ENCODE assay signal across 8 mouse cellular contexts in genomic region chr11:101466552-101466950, GRCm38 (mm10). TPM values are rescaled to one million over a fixed set of nuclear protein-coding genes. Genes with fewer than 3 reads are reported as not detected.
DNase-seq lines count a peak whose midpoint lies in the region; ATAC-seq and TF ChIP-seq lines count a peak whose summit lies in the region.
"Not testable (repeated sequence)": the region's sequence is repeated elsewhere in the genome, so short reads cannot be mapped to it uniquely, and the experiment has no call there.

No protein-coding gene starts in this region.

- H3K9ac ChIP-seq in MEL (ENCODE audit: control insufficient read depth, low read depth, low read length, poor library complexity, severe bottlenecking): peak overlapping the region; percentile 78
- H3K9ac ChIP-seq in heart, adult 2 months (ENCODE audit: low read depth, low read length); kidney, postnatal 0 days (ENCODE audit: low read depth, low read length); stomach, embryonic 15.5 days: not testable (repeated sequence)
- peak overlapping the region; percentile 98; the same call in 1 of the 2 replicates for H3K9ac ChIP-seq in hindbrain, embryonic 13.5 days
- peak overlapping the region; percentile 62; the same call in 1 of the 2 replicates for H3K9ac ChIP-seq in liver, embryonic 15.5 days
- H3K9ac ChIP-seq in midbrain, embryonic 13.5 days (replicated peaks): peak overlapping the region; percentile 95; the same call in 1 of the 2 replicates

- ATAC-seq in hindbrain, embryonic 13.5 days (ENCODE audit: low FRiP score); kidney, postnatal 0 days (replicated peaks; ENCODE audit: low FRiP score, low read depth); liver, embryonic 15.5 days (ENCODE audit: insufficient read depth); midbrain, embryonic 13.5 days; stomach, embryonic 15.5 days (ENCODE audit: insufficient read depth, low FRiP score, low read depth): not testable (repeated sequence)

- peaks cover 12 to 33% of the 10 kb centered on the region in 2 experiments for H3K4me1 ChIP-seq in MEL (ENCODE audit: control insufficient read depth in 1 of 2, insufficient read depth in 2 of 2, low read length in 2 of 2)
- not testable (repeated sequence) for H3K4me1 ChIP-seq in embryonic fibroblast, embryonic 13.5 days (ENCODE audit: control insufficient read depth, insufficient read depth, low read length); heart, adult 2 months (ENCODE audit: control insufficient read depth, insufficient read depth, low read length)
- peaks cover 71% of the 10 kb centered on the region for H3K4me1 ChIP-seq in hindbrain, embryonic 13.5 days (replicated peaks)
- H3K4me1 ChIP-seq in kidney, postnatal 0 days (replicated peaks; ENCODE audit: insufficient read depth, low read length): peaks cover 24% of the 10 kb centered on the region
- peaks cover 69% of the 10 kb centered on the region for H3K4me1 ChIP-seq in liver, embryonic 15.5 days (replicated peaks)
- peaks cover 78% of the 10 kb centered on the region for H3K4me1 ChIP-seq in midbrain, embryonic 13.5 days (replicated peaks)
- H3K4me1 ChIP-seq in stomach, embryonic 15.5 days: peaks cover 38% of the 10 kb centered on the region

- not testable (repeated sequence) for TF ChIP-seq EP300 in MEL (IDR thresholded peaks at IDR 0.05; ENCODE audit: low read depth in 1 of 2, low read length in 2 of 2); heart, adult 2 months (IDR thresholded peaks at IDR 0.05; ENCODE audit: insufficient read depth, low read depth, low read length)

- peak overlapping the region; percentile 70 to 82 for H3K4me3 ChIP-seq in MEL (ENCODE audit: control insufficient read depth in 1 of 2, insufficient read depth in 1 of 2, low read depth in 2 of 2, low read length in 2 of 2)
- H3K4me3 ChIP-seq in embryonic fibroblast, embryonic 13.5 days (ENCODE audit: insufficient read depth, low read length): peak overlapping the region; percentile 57
- peak overlapping the region; percentile 82 for H3K4me3 ChIP-seq in heart, adult 2 months
- peak overlapping the region; percentile 94 for H3K4me3 ChIP-seq in hindbrain, embryonic 13.5 days
- H3K4me3 ChIP-seq in kidney, postnatal 0 days (replicated peaks; ENCODE audit: low read depth, low read length): peak overlapping the region; percentile 83; the same call in 1 of the 2 replicates
- peak overlapping the region; percentile 67 for H3K4me3 ChIP-seq in liver, embryonic 15.5 days (replicated peaks)
- H3K4me3 ChIP-seq in midbrain, embryonic 13.5 days (replicated peaks): peak overlapping the region; percentile 95
- peak overlapping the region; percentile 89 for H3K4me3 ChIP-seq in stomach, embryonic 15.5 days (replicated peaks)

- peak; percentile 47 for DNase-seq in MEL (ENCODE audit: low read depth, low spot score)
- DNase-seq in heart, adult 2 months; kidney, postnatal 0 days (ENCODE audit: low spot score): not testable (repeated sequence)

- not testable (repeated sequence) for H3K27me3 ChIP-seq in MEL (ENCODE audit: control insufficient read depth in 1 of 2, insufficient read depth in 2 of 2, low read length in 2 of 2); heart, adult 2 months (ENCODE audit: control insufficient read depth, insufficient read depth, low read length); hindbrain, embryonic 13.5 days; kidney, postnatal 0 days (ENCODE audit: insufficient read depth, low read length); midbrain, embryonic 13.5 days; stomach, embryonic 15.5 days (replicated peaks)
- peaks cover 82% of the 10 kb centered on the region for H3K27me3 ChIP-seq in liver, embryonic 15.5 days

- not testable (repeated sequence) for TF ChIP-seq RAD21 in MEL (IDR thresholded peaks at IDR 0.05; ENCODE audit: low read depth, low read length)

- not testable (repeated sequence) for TF ChIP-seq POLR2A in MEL (IDR thresholded peaks at IDR 0.05; ENCODE audit: control insufficient read depth in 1 of 2, insufficient read depth in 1 of 2, low read depth in 1 of 2, low read length in 2 of 2, poor library complexity in 1 of 2); embryonic fibroblast, embryonic 13.5 days (IDR thresholded peaks at IDR 0.05; ENCODE audit: low read depth, low read length); heart, adult 2 months (IDR thresholded peaks at IDR 0.05; ENCODE audit: insufficient read depth, low read depth, low read length)

- peaks cover 0 to 27% of the 10 kb centered on the region in 2 experiments; a peak in 3 of 4 replicates for H3K36me3 ChIP-seq in MEL (ENCODE audit: control insufficient read depth in 1 of 2, insufficient read depth in 2 of 2, low read length in 2 of 2)
- H3K36me3 ChIP-seq in heart, adult 2 months (ENCODE audit: control insufficient read depth, insufficient read depth, low read length); kidney, postnatal 0 days (ENCODE audit: insufficient read depth, low read length); liver, embryonic 15.5 days (replicated peaks); stomach, embryonic 15.5 days: not testable (repeated sequence)
- peaks cover 21% of the 10 kb centered on the region for H3K36me3 ChIP-seq in hindbrain, embryonic 13.5 days
- H3K36me3 ChIP-seq in midbrain, embryonic 13.5 days: peaks cover 22% of the 10 kb centered on the region

- WGBS in heart, adult 2 months: 48% methylated on average over 5 of the region's 5 CpGs
- WGBS in hindbrain, embryonic 13.5 days: 65% methylated on average over 5 of the region's 5 CpGs
- 57% methylated on average over 5 of the region's 5 CpGs for WGBS in kidney, postnatal 0 days
- WGBS in liver, embryonic 15.5 days (ENCODE audit: insufficient replicate concordance): 48% methylated on average over 5 of the region's 5 CpGs
- 52% methylated on average over 5 of the region's 5 CpGs for WGBS in midbrain, embryonic 13.5 days
- 62% methylated on average over 5 of the region's 5 CpGs for WGBS in stomach, embryonic 15.5 days

- intact Hi-C loops in heart, adult 2 months (cut with DNase I): loop anchor here (5.0 kb wide), 1 partner anchor 86 kb away; the partner anchor contains the start of genes Brca1 and Nbr1

- peak overlapping the region; percentile 92 for H3K4me2 ChIP-seq in hindbrain, embryonic 13.5 days
- H3K4me2 ChIP-seq in kidney, postnatal 0 days (ENCODE audit: low read length): peak overlapping the region; percentile 97
- H3K4me2 ChIP-seq in liver, embryonic 15.5 days: peak overlapping the region; percentile 94
- H3K4me2 ChIP-seq in midbrain, embryonic 13.5 days (replicated peaks): peak overlapping the region; percentile 82
- H3K4me2 ChIP-seq in stomach, embryonic 15.5 days: peak overlapping the region; percentile 95

- TF ChIP-seq CTCF in MEL (IDR thresholded peaks at IDR 0.05 in 2 of 3, conservative IDR thresholded peaks at IDR 0.05 in 1 of 3; ENCODE audit: control insufficient read depth in 1 of 3, insufficient read depth in 1 of 3, low read depth in 2 of 3, low read length in 3 of 3, poor library complexity in 1 of 3, severe bottlenecking in 1 of 3); embryonic fibroblast, embryonic 13.5 days (IDR thresholded peaks at IDR 0.05; ENCODE audit: borderline replicate concordance, insufficient read depth, low read length); heart, adult 2 months (IDR thresholded peaks at IDR 0.05); kidney, postnatal 0 days (IDR thresholded peaks at IDR 0.05; ENCODE audit: low read depth): not testable (repeated sequence)

- not testable (repeated sequence) for H3K79me2 ChIP-seq in MEL (ENCODE audit: control insufficient read depth, insufficient read depth, low read length, poor library complexity); heart, adult 2 months (replicated peaks; ENCODE audit: control insufficient read depth, insufficient read depth, low read length)

- H3K27ac ChIP-seq in MEL (ENCODE audit: control insufficient read depth, low read depth, low read length); embryonic fibroblast, embryonic 13.5 days (ENCODE audit: insufficient read depth, low read length); hindbrain, embryonic 13.5 days; kidney, postnatal 0 days; liver, embryonic 15.5 days (replicated peaks); stomach, embryonic 15.5 days: not testable (repeated sequence)
- peak overlapping the region; percentile 88 for H3K27ac ChIP-seq in heart, adult 2 months
- H3K27ac ChIP-seq in midbrain, embryonic 13.5 days: peak overlapping the region; percentile 94; the same call in 1 of the 2 replicates

- H3K9me3 ChIP-seq in MEL (replicated peaks; ENCODE audit: insufficient read depth, low read length); hindbrain, embryonic 13.5 days; kidney, postnatal 0 days (replicated peaks; ENCODE audit: low read length); liver, embryonic 15.5 days (replicated peaks); midbrain, embryonic 13.5 days; stomach, embryonic 15.5 days: not testable (repeated sequence)

RNA-seq across cellular contexts. Expression of gene Vat1, which starts 0.5 kb away (rescaled TPM):
- 43.9 and 49.5 TPM in 2 replicates for total RNA-seq in MEL (2012; rRNA removed)
- 100 to 1,000 TPM in 1 of 2 experiments, not detected in 1; 125 TPM for polyA plus RNA-seq in MEL (2012; ENCODE audit: insufficient read depth in 1 of 2, insufficient read length in 2 of 2, low read depth in 1 of 2, low replicate concordance in 2 of 2, missing spikeins in 1 of 2)
- 218 and 264 TPM in 2 replicates for polyA plus RNA-seq in embryonic fibroblast, embryonic 13.5 days (2011; ENCODE audit: insufficient read length, low read depth, missing spikeins)
- total RNA-seq in heart, adult 2 months (2021): 10 to 100 TPM; 20.4 to 21.4 TPM
- polyA plus RNA-seq in heart, adult 2 months (2012; rRNA removed): 29.6 and 35.0 TPM in 2 replicates
- 92.1 and 96.6 TPM in 2 replicates for polyA plus RNA-seq in hindbrain, embryonic 13.5 days (2015; fragmentation: Nextera tagmentation; extraction: Ambion mirVana)
- 37.7 and 38.6 TPM in 2 replicates for polyA plus RNA-seq in kidney, postnatal 0 days (2015; fragmentation: Nextera tagmentation; extraction: Ambion mirVana)
- polyA plus RNA-seq in liver, embryonic 15.5 days (2015; fragmentation: Nextera tagmentation; extraction: Ambion mirVana): 10.0 and 10.8 TPM in 2 replicates
- 79.5 and 91.5 TPM in 2 replicates for polyA plus RNA-seq in midbrain, embryonic 13.5 days (2015; fragmentation: Nextera tagmentation; extraction: Ambion mirVana)
- polyA plus RNA-seq in stomach, embryonic 15.5 days (2015; fragmentation: Nextera tagmentation; extraction: Ambion mirVana): 59.3 and 62.3 TPM in 2 replicates

RNA-seq across cellular contexts. Expression of gene Rnd2, which starts 1.8 kb away (rescaled TPM):
- 4.2 and 6.4 TPM in 2 replicates for total RNA-seq in MEL (2012; rRNA removed)
- 10 to 100 TPM in 1 of 2 experiments, not detected in 1; 18.6 TPM for polyA plus RNA-seq in MEL (2012; ENCODE audit: insufficient read depth in 1 of 2, insufficient read length in 2 of 2, low read depth in 1 of 2, low replicate concordance in 2 of 2, missing spikeins in 1 of 2)
- polyA plus RNA-seq in embryonic fibroblast, embryonic 13.5 days (2011; ENCODE audit: insufficient read length, low read depth, missing spikeins): 9.5 and 11.2 TPM in 2 replicates
- total RNA-seq in heart, adult 2 months (2021): 1 to 10 TPM; 6.5 to 8.0 TPM
- polyA plus RNA-seq in heart, adult 2 months (2012; rRNA removed): 5.8 and 9.8 TPM in 2 replicates
- 108 and 111 TPM in 2 replicates for polyA plus RNA-seq in hindbrain, embryonic 13.5 days (2015; fragmentation: Nextera tagmentation; extraction: Ambion mirVana)
- polyA plus RNA-seq in kidney, postnatal 0 days (2015; fragmentation: Nextera tagmentation; extraction: Ambion mirVana): 10.3 and 11.1 TPM in 2 replicates
- polyA plus RNA-seq in liver, embryonic 15.5 days (2015; fragmentation: Nextera tagmentation; extraction: Ambion mirVana): 2.0 and 2.1 TPM in 2 replicates
- polyA plus RNA-seq in midbrain, embryonic 13.5 days (2015; fragmentation: Nextera tagmentation; extraction: Ambion mirVana): 102 and 117 TPM in 2 replicates
- 16.0 and 17.1 TPM in 2 replicates for polyA plus RNA-seq in stomach, embryonic 15.5 days (2015; fragmentation: Nextera tagmentation; extraction: Ambion mirVana)

RNA-seq across cellular contexts. Expression of gene Ifi35, which starts 18.3 kb away (rescaled TPM):
- 37.5 and 64.4 TPM in 2 replicates for total RNA-seq in MEL (2012; rRNA removed)
- 100 to 1,000 TPM in 1 of 2 experiments, 10 to 100 TPM in 1; 35.5 to 146 TPM for polyA plus RNA-seq in MEL (2012; ENCODE audit: insufficient read depth in 1 of 2, insufficient read length in 2 of 2, low read depth in 1 of 2, low replicate concordance in 2 of 2, missing spikeins in 1 of 2)
- polyA plus RNA-seq in embryonic fibroblast, embryonic 13.5 days (2011; ENCODE audit: insufficient read length, low read depth, missing spikeins): 24.3 and 24.7 TPM in 2 replicates
- 10 to 100 TPM; 11.5 to 12.6 TPM for total RNA-seq in heart, adult 2 months (2021)
- polyA plus RNA-seq in heart, adult 2 months (2012; rRNA removed): 25.5 and 29.4 TPM in 2 replicates
- 3.7 and 4.0 TPM in 2 replicates for polyA plus RNA-seq in hindbrain, embryonic 13.5 days (2015; fragmentation: Nextera tagmentation; extraction: Ambion mirVana)
- polyA plus RNA-seq in kidney, postnatal 0 days (2015; fragmentation: Nextera tagmentation; extraction: Ambion mirVana): 30.0 and 30.8 TPM in 2 replicates
- 29.6 and 30.4 TPM in 2 replicates for polyA plus RNA-seq in liver, embryonic 15.5 days (2015; fragmentation: Nextera tagmentation; extraction: Ambion mirVana)
- polyA plus RNA-seq in midbrain, embryonic 13.5 days (2015; fragmentation: Nextera tagmentation; extraction: Ambion mirVana): 2.2 and 2.3 TPM in 2 replicates
- polyA plus RNA-seq in stomach, embryonic 15.5 days (2015; fragmentation: Nextera tagmentation; extraction: Ambion mirVana): 24.2 and 24.5 TPM in 2 replicates

RNA-seq across cellular contexts. Expression of gene Rpl27, which starts 24.5 kb away (rescaled TPM):
- total RNA-seq in MEL (2012; rRNA removed): 2,405 and 2,621 TPM in 2 replicates
- polyA plus RNA-seq in MEL (2012; ENCODE audit: insufficient read depth in 1 of 2, insufficient read length in 2 of 2, low read depth in 1 of 2, low replicate concordance in 2 of 2, missing spikeins in 1 of 2): 100 to 1,000 TPM in 1 of 2 experiments, not detected in 1; 595 TPM
- polyA plus RNA-seq in embryonic fibroblast, embryonic 13.5 days (2011; ENCODE audit: insufficient read length, low read depth, missing spikeins): 668 and 702 TPM in 2 replicates
- 10 to 100 TPM; 38.3 to 48.4 TPM for total RNA-seq in heart, adult 2 months (2021)
- polyA plus RNA-seq in heart, adult 2 months (2012; rRNA removed): 234 and 242 TPM in 2 replicates
- polyA plus RNA-seq in hindbrain, embryonic 13.5 days (2015; fragmentation: Nextera tagmentation; extraction: Ambion mirVana): 301 and 310 TPM in 2 replicates
- polyA plus RNA-seq in kidney, postnatal 0 days (2015; fragmentation: Nextera tagmentation; extraction: Ambion mirVana): 396 and 448 TPM in 2 replicates
- polyA plus RNA-seq in liver, embryonic 15.5 days (2015; fragmentation: Nextera tagmentation; extraction: Ambion mirVana): 149 and 195 TPM in 2 replicates
- 303 and 310 TPM in 2 replicates for polyA plus RNA-seq in midbrain, embryonic 13.5 days (2015; fragmentation: Nextera tagmentation; extraction: Ambion mirVana)
- 284 and 331 TPM in 2 replicates for polyA plus RNA-seq in stomach, embryonic 15.5 days (2015; fragmentation: Nextera tagmentation; extraction: Ambion mirVana)

RNA-seq across cellular contexts. Expression of gene Ptges3l, which starts 41.4 kb away (rescaled TPM):
- total RNA-seq in MEL (2012; rRNA removed): 1.4 and 1.6 TPM in 2 replicates
- polyA plus RNA-seq in MEL (2012; ENCODE audit: insufficient read depth in 1 of 2, insufficient read length in 2 of 2, low read depth in 1 of 2, low replicate concordance in 2 of 2, missing spikeins in 1 of 2): 1 to 10 TPM in 1 of 2 experiments, not detected in 1; 2.3 TPM
- 14.6 and 27.7 TPM in 2 replicates for polyA plus RNA-seq in embryonic fibroblast, embryonic 13.5 days (2011; ENCODE audit: insufficient read length, low read depth, missing spikeins)
- total RNA-seq in heart, adult 2 months (2021): 10 to 100 TPM; 50.6 to 58.3 TPM
- 56.8 and 81.6 TPM in 2 replicates for polyA plus RNA-seq in heart, adult 2 months (2012; rRNA removed)
- 2.3 and 2.8 TPM in 2 replicates for polyA plus RNA-seq in hindbrain, embryonic 13.5 days (2015; fragmentation: Nextera tagmentation; extraction: Ambion mirVana)
- polyA plus RNA-seq in kidney, postnatal 0 days (2015; fragmentation: Nextera tagmentation; extraction: Ambion mirVana): 8.7 and 11.5 TPM in 2 replicates
- polyA plus RNA-seq in liver, embryonic 15.5 days (2015; fragmentation: Nextera tagmentation; extraction: Ambion mirVana): 1.3 and 1.4 TPM in 2 replicates
- polyA plus RNA-seq in midbrain, embryonic 13.5 days (2015; fragmentation: Nextera tagmentation; extraction: Ambion mirVana): 2.0 and 2.6 TPM in 2 replicates
- polyA plus RNA-seq in stomach, embryonic 15.5 days (2015; fragmentation: Nextera tagmentation; extraction: Ambion mirVana): 14.5 and 17.5 TPM in 2 replicates
